Mouse (Mus musculus): ENCODE data around the gene Insm1. TPM values are rescaled to one million over a fixed set of nuclear protein-coding genes. Genes with fewer than 3 reads are reported as not detected.

The Insm1 gene
- polyA plus RNA-seq, 1 experiment from 2014 or later, result not detected

DNA sequence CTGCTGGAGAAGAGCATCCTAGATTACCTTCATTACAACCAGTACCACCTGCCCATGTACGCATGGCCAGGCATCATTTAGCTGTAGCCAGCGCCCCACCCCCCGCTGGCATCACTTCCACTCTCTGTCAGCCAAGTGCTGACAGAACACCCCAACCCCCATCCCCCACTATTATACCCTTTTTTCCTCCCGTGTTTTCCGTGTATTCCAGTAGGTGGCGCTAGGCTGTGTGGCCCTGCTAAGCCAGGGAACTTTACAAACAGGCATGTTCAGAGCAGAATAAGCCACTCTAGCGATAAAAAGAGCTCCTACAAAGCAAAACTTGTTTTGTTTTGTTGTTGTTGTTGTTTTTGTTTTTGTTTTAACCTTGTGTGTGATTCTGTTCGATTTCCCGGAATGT is 7.0 kb upstream of the Insm1 start:
- no peaks in the 10 kb centered on the region for H3K9me3 ChIP-seq (replicated peaks; ENCODE audit: control insufficient read depth, low read length)
- H3K36me3 ChIP-seq (ENCODE audit: control insufficient read depth, insufficient read depth), result no peaks in the 10 kb centered on the region
- H3K9ac ChIP-seq (ENCODE audit: low read depth, low read length), result no peak overlapping the region
- no peaks in the 10 kb centered on the region; the same call in 1 of the 2 replicates for H3K4me1 ChIP-seq (ENCODE audit: control insufficient read depth, low read depth, low read length)
- no peak overlapping the region for H3K4me3 ChIP-seq (ENCODE audit: low read depth, low read length)
- no peak overlapping the region for H3K4me2 ChIP-seq (ENCODE audit: low read depth, low read length)
- 0 out of 2 replicates have a peak, but pooled peaks have one; percentile 13 for ATAC-seq (ENCODE audit: low read depth)
- H3K27me3 ChIP-seq (ENCODE audit: control insufficient read depth, insufficient read depth, low read depth, low read length), result peaks cover 41% of the 10 kb centered on the region
- 4% methylated on average over 9 of the region's 9 CpGs for WGBS (ENCODE audit: insufficient replicate concordance)
- no peak overlapping the region for H3K27ac ChIP-seq (ENCODE audit: low read length)

DNA sequence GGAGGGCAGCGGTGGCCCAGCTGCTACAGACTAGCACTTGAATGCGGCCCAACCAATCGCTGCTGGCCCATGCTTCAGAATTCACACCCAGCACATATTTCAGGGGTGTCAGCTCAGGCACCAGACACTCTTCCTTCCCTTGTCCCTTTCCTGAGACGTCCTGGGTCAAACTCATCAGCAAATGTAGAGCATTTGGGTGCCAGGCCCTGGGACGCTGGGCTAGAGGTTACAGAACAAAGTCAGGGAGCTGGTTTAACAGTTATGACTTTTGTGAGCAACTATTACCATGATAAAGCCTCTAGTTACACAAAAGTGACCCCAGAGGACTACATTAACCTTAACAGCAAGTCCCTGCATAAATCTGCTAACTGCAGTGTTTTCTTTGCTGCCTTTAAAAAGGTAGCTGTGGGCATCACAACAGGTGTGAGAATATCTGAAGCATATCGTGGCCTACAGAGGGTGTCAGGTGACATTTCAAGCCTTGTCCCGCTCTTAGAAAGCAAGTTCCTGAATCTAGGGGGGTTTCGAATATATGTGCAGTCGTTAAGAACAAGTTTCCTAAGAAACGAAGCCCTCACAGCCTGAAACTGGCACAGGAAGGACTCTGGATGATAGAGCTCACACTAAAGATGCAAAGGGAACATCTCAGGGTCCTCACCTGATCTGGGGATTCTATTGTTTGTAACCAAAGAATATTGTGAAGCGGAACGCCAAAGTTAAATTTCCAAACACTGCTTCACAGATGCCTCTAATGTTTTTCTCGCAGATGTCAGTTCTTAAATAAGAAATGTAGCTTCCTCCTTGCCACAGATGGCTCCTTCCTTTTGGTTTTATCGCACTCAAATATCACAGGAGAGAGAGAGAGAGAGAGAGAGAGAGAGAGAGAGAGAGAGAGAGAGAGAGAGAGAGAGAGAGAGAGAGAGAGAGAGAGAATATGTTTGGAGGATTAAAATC is 5.3 kb upstream of the Insm1 start:
- Histone ChIP-seq H3K9ac (ENCODE audit: low read depth, low read length) (no peak overlapping the region), H3K4me3 (ENCODE audit: low read depth, low read length) (no peak overlapping the region), H3K4me2 (ENCODE audit: low read depth, low read length) (no peak overlapping the region), H3K27ac (ENCODE audit: low read length) (no peak overlapping the region), H3K36me3 (ENCODE audit: control insufficient read depth, insufficient read depth) (no peaks in the 10 kb centered on the region), H3K4me1 (ENCODE audit: control insufficient read depth, low read depth, low read length) (peaks cover 2% of the 10 kb centered on the region), H3K27me3 (ENCODE audit: control insufficient read depth, insufficient read depth, low read depth, low read length) (peaks cover 56% of the 10 kb centered on the region), H3K9me3 (replicated peaks; ENCODE audit: control insufficient read depth, low read length) (no peaks in the 10 kb centered on the region)
- ATAC-seq (ENCODE audit: low read depth), result no peak
- 20% methylated on average over 14 of the region's 14 CpGs for WGBS (ENCODE audit: insufficient replicate concordance)

DNA sequence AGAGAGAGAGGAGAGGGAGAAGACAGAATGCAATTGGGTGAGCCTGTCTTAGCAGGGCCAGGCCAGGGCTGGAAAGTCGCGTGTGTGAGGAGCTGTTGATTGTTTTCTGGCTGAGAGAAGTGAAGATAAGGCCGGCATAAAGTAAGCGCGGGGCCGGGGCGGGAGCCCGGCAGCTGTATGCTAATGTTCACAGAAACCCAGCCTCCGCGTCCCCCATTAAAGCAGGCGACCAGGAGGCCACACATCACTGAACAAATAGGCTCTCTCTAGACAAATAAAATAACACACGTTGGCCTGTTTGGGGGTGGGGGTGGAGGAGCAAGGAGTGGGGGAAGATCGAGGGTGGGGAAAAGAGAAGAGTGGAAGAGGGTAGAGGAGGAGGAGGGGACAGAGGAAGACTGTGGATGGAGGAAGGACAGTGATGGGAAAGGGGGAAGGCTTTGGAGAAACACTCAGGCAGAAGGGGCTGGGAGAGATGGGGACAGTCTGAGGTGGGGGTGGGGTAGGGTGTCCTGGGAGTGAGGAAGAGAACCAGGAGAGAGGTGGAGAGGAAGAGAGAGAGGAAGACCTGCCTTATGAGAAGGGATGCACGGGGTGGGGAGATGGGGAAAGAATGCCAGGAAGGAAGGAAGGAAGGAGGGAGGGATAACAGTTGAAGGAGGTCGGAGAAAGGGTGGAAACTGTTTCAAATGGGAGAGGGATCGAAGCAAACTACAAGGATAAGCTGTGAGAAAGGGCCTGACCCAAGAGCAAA is 4.3 kb upstream of the Insm1 start:
- H3K4me1 ChIP-seq (ENCODE audit: control insufficient read depth, low read depth, low read length), result peaks cover 11% of the 10 kb centered on the region
- WGBS (ENCODE audit: insufficient replicate concordance), result 1% methylated on average over 16 of the region's 16 CpGs
- ATAC-seq (ENCODE audit: low read depth), result no peak
- H3K27me3 ChIP-seq (ENCODE audit: control insufficient read depth, insufficient read depth, low read depth, low read length), result peaks cover 66% of the 10 kb centered on the region
- H3K9me3 ChIP-seq (replicated peaks; ENCODE audit: control insufficient read depth, low read length), result no peaks in the 10 kb centered on the region
- no peak overlapping the region for H3K4me3 ChIP-seq (ENCODE audit: low read depth, low read length)
- no peak overlapping the region for H3K9ac ChIP-seq (ENCODE audit: low read depth, low read length)
- H3K4me2 ChIP-seq (ENCODE audit: low read depth, low read length), result no peak overlapping the region
- no peaks in the 10 kb centered on the region for H3K36me3 ChIP-seq (ENCODE audit: control insufficient read depth, insufficient read depth)
- no peak overlapping the region for H3K27ac ChIP-seq (ENCODE audit: low read length)

DNA sequence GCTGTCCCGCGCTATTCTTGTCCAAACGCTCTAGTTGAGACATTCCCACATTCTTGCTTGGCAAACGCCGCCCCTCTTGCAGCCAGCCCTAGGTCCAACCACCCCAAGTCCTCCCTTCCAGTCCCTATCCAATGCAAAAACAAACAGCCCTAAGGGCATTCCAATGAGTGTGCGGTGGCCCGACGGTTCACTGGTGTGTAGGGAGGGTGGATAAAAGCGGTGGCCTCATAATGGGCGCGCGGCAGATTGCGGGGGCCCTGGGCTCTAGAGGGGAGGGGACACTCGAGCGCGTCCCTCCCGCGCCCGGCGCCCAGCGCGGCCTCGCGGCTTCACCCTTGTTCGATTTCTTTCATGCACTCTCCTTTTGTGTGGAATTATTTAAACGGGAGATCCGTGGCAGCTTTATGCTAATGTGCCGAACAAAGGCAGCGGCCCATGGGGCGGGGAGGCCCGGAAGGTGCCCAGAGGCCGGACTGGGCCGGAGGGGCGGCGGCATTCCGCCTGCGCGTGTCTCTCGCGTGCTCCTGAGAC is 3.5 kb upstream of the Insm1 start:
- ATAC-seq (ENCODE audit: low read depth), result no peak
- no peak overlapping the region for H3K9ac ChIP-seq (ENCODE audit: low read depth, low read length)
- H3K27ac ChIP-seq (ENCODE audit: low read length), result no peak overlapping the region
- no peak overlapping the region; the same call in 1 of the 2 replicates for H3K4me3 ChIP-seq (ENCODE audit: low read depth, low read length)
- no peaks in the 10 kb centered on the region for H3K36me3 ChIP-seq (ENCODE audit: control insufficient read depth, insufficient read depth)
- H3K9me3 ChIP-seq (replicated peaks; ENCODE audit: control insufficient read depth, low read length), result no peaks in the 10 kb centered on the region
- 3% methylated on average over 40 of the region's 40 CpGs for WGBS (ENCODE audit: insufficient replicate concordance)
- peaks cover 74% of the 10 kb centered on the region for H3K27me3 ChIP-seq (ENCODE audit: control insufficient read depth, insufficient read depth, low read depth, low read length)
- H3K4me2 ChIP-seq (ENCODE audit: low read depth, low read length), result no peak overlapping the region
- peaks cover 11% of the 10 kb centered on the region for H3K4me1 ChIP-seq (ENCODE audit: control insufficient read depth, low read depth, low read length)

DNA sequence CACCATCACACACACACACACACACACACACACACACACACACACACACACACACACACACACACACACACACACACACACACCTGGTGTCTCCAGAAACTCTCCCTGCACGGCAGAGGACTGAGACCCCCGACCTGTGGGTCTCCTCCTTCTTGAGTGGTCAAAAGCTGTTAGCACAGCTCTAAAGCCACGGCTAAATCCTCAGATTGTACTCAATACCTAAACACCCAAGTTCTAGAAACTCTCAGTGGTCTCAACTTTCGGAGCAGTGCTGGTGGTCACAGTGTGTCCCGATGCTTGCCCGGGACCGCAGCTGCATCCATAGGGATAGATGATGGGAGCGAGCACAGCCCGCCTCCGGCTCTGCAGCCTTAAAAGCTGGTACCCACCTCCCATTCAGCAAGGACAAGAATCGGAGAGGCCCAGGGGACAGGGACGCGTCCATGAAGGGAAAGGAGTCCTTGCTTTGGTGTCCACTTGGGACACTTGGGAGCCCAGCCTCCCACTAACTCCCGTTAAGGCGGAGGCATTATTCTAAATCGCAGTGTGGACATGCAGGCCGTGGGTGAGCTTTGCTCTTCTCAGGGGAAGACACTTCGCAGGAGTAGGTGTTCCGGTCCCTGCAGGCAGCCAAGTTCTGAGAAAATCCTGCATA is 2.7 kb upstream of the Insm1 start:
- H3K27me3 ChIP-seq (ENCODE audit: control insufficient read depth, insufficient read depth, low read depth, low read length), result peaks cover 82% of the 10 kb centered on the region
- no peak overlapping the region for H3K4me2 ChIP-seq (ENCODE audit: low read depth, low read length)
- no peaks in the 10 kb centered on the region for H3K9me3 ChIP-seq (replicated peaks; ENCODE audit: control insufficient read depth, low read length)
- H3K4me3 ChIP-seq (ENCODE audit: low read depth, low read length), result no peak overlapping the region
- no peak for ATAC-seq (ENCODE audit: low read depth)
- H3K9ac ChIP-seq (ENCODE audit: low read depth, low read length), result no peak overlapping the region
- WGBS (ENCODE audit: insufficient replicate concordance), result 6% methylated on average over 19 of the region's 19 CpGs
- H3K36me3 ChIP-seq (ENCODE audit: control insufficient read depth, insufficient read depth), result no peaks in the 10 kb centered on the region
- no peak overlapping the region for H3K27ac ChIP-seq (ENCODE audit: low read length)
- H3K4me1 ChIP-seq (ENCODE audit: control insufficient read depth, low read depth, low read length), result peaks cover 11% of the 10 kb centered on the region

DNA sequence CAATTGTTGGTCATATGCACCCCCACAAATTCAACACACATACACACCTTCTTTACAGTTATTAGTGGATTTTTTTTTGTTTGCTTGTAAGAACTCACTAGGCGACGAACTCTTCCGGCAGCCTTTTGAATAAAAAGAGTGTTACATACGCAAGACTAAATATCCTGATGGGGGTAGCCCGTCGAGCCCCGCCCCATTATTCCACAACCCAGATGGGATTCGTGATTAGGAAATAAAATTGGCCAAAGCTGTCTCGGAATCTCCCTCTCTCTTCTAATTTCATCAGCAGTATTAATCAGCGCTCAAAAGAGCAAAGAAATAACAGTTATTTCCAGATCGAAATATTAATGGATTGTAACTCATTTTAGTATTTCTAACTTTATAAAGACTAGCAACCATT is 1.9 kb upstream of the Insm1 start:
- no peak overlapping the region for H3K4me2 ChIP-seq (ENCODE audit: low read depth, low read length)
- H3K27me3 ChIP-seq (ENCODE audit: control insufficient read depth, insufficient read depth, low read depth, low read length), result peaks cover 87% of the 10 kb centered on the region
- ATAC-seq (ENCODE audit: low read depth), result no peak
- no peak overlapping the region for H3K27ac ChIP-seq (ENCODE audit: low read length)
- WGBS (ENCODE audit: insufficient replicate concordance), result 12% methylated on average over 11 of the region's 11 CpGs
- H3K9me3 ChIP-seq (replicated peaks; ENCODE audit: control insufficient read depth, low read length), result no peaks in the 10 kb centered on the region
- H3K4me3 ChIP-seq (ENCODE audit: low read depth, low read length), result no peak overlapping the region
- H3K4me1 ChIP-seq (ENCODE audit: control insufficient read depth, low read depth, low read length), result peaks cover 11% of the 10 kb centered on the region
- H3K36me3 ChIP-seq (ENCODE audit: control insufficient read depth, insufficient read depth), result no peaks in the 10 kb centered on the region
- no peak overlapping the region for H3K9ac ChIP-seq (ENCODE audit: low read depth, low read length)

DNA sequence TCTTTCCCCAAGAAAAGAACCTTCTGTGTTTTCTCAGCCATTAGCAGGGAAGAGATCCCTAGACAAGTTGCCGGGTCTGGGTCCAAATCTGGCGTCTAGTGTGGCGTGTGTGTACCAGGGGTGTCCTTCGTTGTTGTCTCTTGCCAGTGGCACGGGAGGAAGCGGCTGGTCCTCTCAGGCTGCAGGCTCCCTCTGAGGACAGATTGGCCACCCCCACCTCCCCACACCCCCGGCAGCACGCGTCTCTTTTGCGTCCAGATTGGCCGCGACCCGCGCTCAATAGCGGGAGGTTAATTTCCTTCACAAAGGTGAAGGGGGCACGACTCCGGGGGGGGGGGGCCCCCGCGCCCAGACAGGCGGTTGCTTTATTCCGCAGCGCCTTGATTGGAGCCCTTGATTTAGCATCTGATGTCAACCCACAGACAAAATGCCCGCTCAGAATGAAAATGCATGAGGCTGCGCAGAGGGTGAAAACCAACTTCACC is 1.1 kb upstream of the Insm1 start:
- Histone ChIP-seq H3K36me3 (ENCODE audit: control insufficient read depth, insufficient read depth) (no peaks in the 10 kb centered on the region), H3K4me3 (ENCODE audit: low read depth, low read length) (no peak overlapping the region), H3K4me2 (ENCODE audit: low read depth, low read length) (no peak overlapping the region), H3K9me3 (replicated peaks; ENCODE audit: control insufficient read depth, low read length) (no peaks in the 10 kb centered on the region), H3K9ac (ENCODE audit: low read depth, low read length) (no peak overlapping the region), H3K4me1 (ENCODE audit: control insufficient read depth, low read depth, low read length) (peaks cover 11% of the 10 kb centered on the region), H3K27me3 (ENCODE audit: control insufficient read depth, insufficient read depth, low read depth, low read length) (peaks cover 94% of the 10 kb centered on the region), H3K27ac (ENCODE audit: low read length) (no peak overlapping the region)
- no peak for ATAC-seq (ENCODE audit: low read depth)
- WGBS (ENCODE audit: insufficient replicate concordance), result 2% methylated on average over 24 of the region's 24 CpGs

DNA sequence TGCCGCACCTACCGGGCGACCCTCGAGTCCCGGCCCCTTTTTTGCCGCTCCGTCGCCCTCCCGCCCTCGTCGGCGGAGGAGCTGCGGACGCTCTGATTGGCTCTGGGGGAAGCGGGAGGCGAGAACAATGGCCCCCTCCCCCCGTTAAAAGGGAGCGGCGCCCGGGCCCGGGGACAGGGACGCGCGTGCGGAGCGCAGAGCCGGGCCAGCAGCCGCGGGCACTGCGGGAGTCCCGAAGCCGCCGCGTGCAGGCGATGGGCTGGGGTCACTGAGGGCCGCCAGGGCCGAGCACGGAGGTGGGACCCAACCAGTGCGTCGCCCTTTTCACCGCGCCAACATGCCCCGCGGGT is 183 bp downstream of the Insm1 start:
- H3K27me3 ChIP-seq (ENCODE audit: control insufficient read depth, insufficient read depth, low read depth, low read length), result peaks cover 97% of the 10 kb centered on the region
- H3K9me3 ChIP-seq (replicated peaks; ENCODE audit: control insufficient read depth, low read length), result no peaks in the 10 kb centered on the region
- H3K27ac ChIP-seq (ENCODE audit: low read length), result no peak overlapping the region
- ATAC-seq (ENCODE audit: low read depth), result no peak
- peaks cover 11% of the 10 kb centered on the region for H3K4me1 ChIP-seq (ENCODE audit: control insufficient read depth, low read depth, low read length)
- peak overlapping the region; percentile 65 for H3K4me2 ChIP-seq (ENCODE audit: low read depth, low read length)
- H3K4me3 ChIP-seq (ENCODE audit: low read depth, low read length), result peak overlapping the region; percentile 54
- 1% methylated on average over 37 of the region's 44 CpGs for WGBS (ENCODE audit: insufficient replicate concordance)
- H3K36me3 ChIP-seq (ENCODE audit: control insufficient read depth, insufficient read depth), result no peaks in the 10 kb centered on the region
- H3K9ac ChIP-seq (ENCODE audit: low read depth, low read length), result no peak overlapping the region
